Mouse (Mus musculus): Measurements from ENCODE around the gene Fbxl5. TPM values are rescaled to one million over a fixed set of nuclear protein-coding genes. Genes with fewer than 3 reads are reported as not detected.

Fbxl5 gene
- total RNA-seq, 2 experiments from 2014 or later: 20.9 to 25.2 TPM

GRCm38 (mm10) chr5:43721538-43722451 is 99.6 kb downstream of the Fbxl5 start:
- ATAC-seq (replicated peaks; ENCODE audit: low FRiP score, poor library complexity, severe bottlenecking): no peak

GRCm38 (mm10) chr5:43699240-43699639 is 122.2 kb downstream of the Fbxl5 start:
- no peak for ATAC-seq (replicated peaks; ENCODE audit: low FRiP score, poor library complexity, severe bottlenecking)

- ATAC-seq (replicated peaks; ENCODE audit: low FRiP score, poor library complexity, severe bottlenecking): no peak
Observed at GRCm38 (mm10) chr5:43697133-43697532, 124.3 kb downstream of the Fbxl5 start.

Other genes with a start within 250 kb of the Fbxl5 start
- gene Cc2d2a, start 159.3 kb downstream of the Fbxl5 start, total RNA-seq (2015; ENCODE audit: low replicate concordance): 1.5 TPM in 1 of 2 replicates, not detected in the other
- 0.34 and 0.98 TPM in 2 replicates for gene Cc2d2a, start 159.3 kb downstream of the Fbxl5 start, total RNA-seq (2017; ENCODE audit: low replicate concordance)
- 0.96 and 8.4 TPM in 2 replicates for gene Bst1, start 2.8 kb downstream of the Fbxl5 start, total RNA-seq (2015; ENCODE audit: low replicate concordance)
- 4.9 and 5.4 TPM in 2 replicates for gene Bst1, start 2.8 kb downstream of the Fbxl5 start, total RNA-seq (2017; ENCODE audit: low replicate concordance)
- 2.5 and 6.5 TPM in 2 replicates for gene Cd38, start 46.9 kb upstream of the Fbxl5 start, total RNA-seq (2015; ENCODE audit: low replicate concordance)
- 1.7 and 3.2 TPM in 2 replicates for gene Cd38, start 46.9 kb upstream of the Fbxl5 start, total RNA-seq (2017; ENCODE audit: low replicate concordance)
- not detected in 2 replicates for gene Gm7879, start 91.5 kb upstream of the Fbxl5 start, total RNA-seq (2015; ENCODE audit: low replicate concordance)
- 0.68 TPM in 1 of 2 replicates, not detected in the other for gene Gm7879, start 91.5 kb upstream of the Fbxl5 start, total RNA-seq (2017; ENCODE audit: low replicate concordance)
- not detected in 2 replicates for gene Fgfbp1, start 160.1 kb upstream of the Fbxl5 start, total RNA-seq (2015; ENCODE audit: low replicate concordance)
- not detected in 2 replicates for gene Fgfbp1, start 160.1 kb upstream of the Fbxl5 start, total RNA-seq (2017; ENCODE audit: low replicate concordance)